Mouse (Mus musculus): ENCODE data around the gene Pknox2. TPM values are rescaled to one million over a fixed set of nuclear protein-coding genes. Genes with fewer than 3 reads are reported as not detected.

Gene Pknox2
- polyA plus RNA-seq, 1 experiment, result 32.2 TPM

- no peaks in the 10 kb centered on the region for H3K4me1 ChIP-seq (ENCODE audit: control insufficient read depth, insufficient read depth, low read length)
- DNase-seq, result no peak
- H3K4me3 ChIP-seq (replicated peaks; ENCODE audit: extremely low read depth, low read depth, low read length), result no peak overlapping the region
- TF ChIP-seq CTCF (IDR thresholded peaks at IDR 0.05; ENCODE audit: insufficient read depth, low read length) (no peak), POLR2A (IDR thresholded peaks at IDR 0.05; ENCODE audit: borderline replicate concordance, extremely low read depth, low read depth, low read length) (no peak)
- 64% methylated on average over 7 of the region's 7 CpGs for WGBS
Measured at GRCm38 (mm10) chr9:37001935-37002535, 145.2 kb downstream of the Pknox2 start.

- WGBS, result 96% methylated on average over 3 of the region's 3 CpGs
- TF ChIP-seq CTCF (IDR thresholded peaks at IDR 0.05; ENCODE audit: insufficient read depth, low read length) (no peak), POLR2A (IDR thresholded peaks at IDR 0.05; ENCODE audit: borderline replicate concordance, extremely low read depth, low read depth, low read length) (no peak)
- Histone ChIP-seq H3K4me3 (replicated peaks; ENCODE audit: extremely low read depth, low read depth, low read length) (no peak overlapping the region), H3K4me1 (ENCODE audit: control insufficient read depth, insufficient read depth, low read length) (no peaks in the 10 kb centered on the region)
- DNase-seq, result no peak
Measured at GRCm38 (mm10) chr9:36999393-36999792, 147.8 kb downstream of the Pknox2 start.

GRCm38 (mm10) chr9:36990626-36991368 lies 156.4 kb downstream of the Pknox2 start:
- Histone ChIP-seq H3K4me3 (replicated peaks; ENCODE audit: extremely low read depth, low read depth, low read length) (no peak overlapping the region), H3K4me1 (ENCODE audit: control insufficient read depth, insufficient read depth, low read length) (no peaks in the 10 kb centered on the region)
- no peak for TF ChIP-seq POLR2A (IDR thresholded peaks at IDR 0.05; ENCODE audit: borderline replicate concordance, extremely low read depth, low read depth, low read length)
- no peak for TF ChIP-seq CTCF (IDR thresholded peaks at IDR 0.05; ENCODE audit: insufficient read depth, low read length)
- 57% methylated on average over 13 of the region's 13 CpGs for WGBS
- no peak for DNase-seq

- WGBS, result 79% methylated on average over 3 of the region's 3 CpGs
- Histone ChIP-seq H3K4me1 (ENCODE audit: control insufficient read depth, insufficient read depth, low read length) (no peaks in the 10 kb centered on the region), H3K4me3 (replicated peaks; ENCODE audit: extremely low read depth, low read depth, low read length) (no peak overlapping the region)
- TF ChIP-seq CTCF (IDR thresholded peaks at IDR 0.05; ENCODE audit: insufficient read depth, low read length) (no peak), POLR2A (IDR thresholded peaks at IDR 0.05; ENCODE audit: borderline replicate concordance, extremely low read depth, low read depth, low read length) (no peak)
- no peak for DNase-seq
Measured at GRCm38 (mm10) chr9:36989991-36990390, 157.2 kb downstream of the Pknox2 start.

- H3K4me1 ChIP-seq (ENCODE audit: control insufficient read depth, insufficient read depth, low read length), result no peaks in the 10 kb centered on the region
- DNase-seq, result no peak
- TF ChIP-seq CTCF (IDR thresholded peaks at IDR 0.05; ENCODE audit: insufficient read depth, low read length) (no peak), POLR2A (IDR thresholded peaks at IDR 0.05; ENCODE audit: borderline replicate concordance, extremely low read depth, low read depth, low read length) (no peak)
- 77% methylated on average over 9 of the region's 9 CpGs for WGBS
- no peak overlapping the region for H3K4me3 ChIP-seq (replicated peaks; ENCODE audit: extremely low read depth, low read depth, low read length)
Measured at GRCm38 (mm10) chr9:36985233-36985632, 162.0 kb downstream of the Pknox2 start.

GRCm38 (mm10) chr9:36976596-36977362 lies 170.4 kb downstream of the Pknox2 start:
- H3K4me3 ChIP-seq (replicated peaks; ENCODE audit: extremely low read depth, low read depth, low read length), result no peak overlapping the region
- no peak for DNase-seq
- H3K4me1 ChIP-seq (ENCODE audit: control insufficient read depth, insufficient read depth, low read length), result no peaks in the 10 kb centered on the region
- TF ChIP-seq POLR2A (IDR thresholded peaks at IDR 0.05; ENCODE audit: borderline replicate concordance, extremely low read depth, low read depth, low read length) (no peak), CTCF (IDR thresholded peaks at IDR 0.05; ENCODE audit: insufficient read depth, low read length) (no peak)
- 53% methylated on average over 11 of the region's 11 CpGs for WGBS

- TF ChIP-seq CTCF (IDR thresholded peaks at IDR 0.05; ENCODE audit: insufficient read depth, low read length) (0 out of 2 replicates have a peak, but pooled peaks have one; percentile 6), POLR2A (IDR thresholded peaks at IDR 0.05; ENCODE audit: borderline replicate concordance, extremely low read depth, low read depth, low read length) (no peak)
- H3K4me3 ChIP-seq (replicated peaks; ENCODE audit: extremely low read depth, low read depth, low read length), result no peak overlapping the region
- no peaks in the 10 kb centered on the region for H3K4me1 ChIP-seq (ENCODE audit: control insufficient read depth, insufficient read depth, low read length)
- 59% methylated on average over 11 of the region's 11 CpGs for WGBS
- no peak for DNase-seq
Measured at GRCm38 (mm10) chr9:36973486-36974227, 173.6 kb downstream of the Pknox2 start.

- no peaks in the 10 kb centered on the region for H3K4me1 ChIP-seq (ENCODE audit: control insufficient read depth, insufficient read depth, low read length)
- no peak overlapping the region for H3K4me3 ChIP-seq (replicated peaks; ENCODE audit: extremely low read depth, low read depth, low read length)
- DNase-seq, result no peak
- TF ChIP-seq CTCF (IDR thresholded peaks at IDR 0.05; ENCODE audit: insufficient read depth, low read length), result no peak
- TF ChIP-seq POLR2A (IDR thresholded peaks at IDR 0.05; ENCODE audit: borderline replicate concordance, extremely low read depth, low read depth, low read length), result no peak
- WGBS, result 46% methylated on average over 3 of the region's 3 CpGs
Measured at GRCm38 (mm10) chr9:36972089-36972488, 175.1 kb downstream of the Pknox2 start.

GRCm38 (mm10) chr9:36971066-36971465 lies 176.1 kb downstream of the Pknox2 start:
- Histone ChIP-seq H3K4me3 (replicated peaks; ENCODE audit: extremely low read depth, low read depth, low read length) (no peak overlapping the region), H3K4me1 (ENCODE audit: control insufficient read depth, insufficient read depth, low read length) (no peaks in the 10 kb centered on the region)
- TF ChIP-seq POLR2A (IDR thresholded peaks at IDR 0.05; ENCODE audit: borderline replicate concordance, extremely low read depth, low read depth, low read length) (no peak), CTCF (IDR thresholded peaks at IDR 0.05; ENCODE audit: insufficient read depth, low read length) (no peak)
- WGBS, result 13% methylated on average over 3 of the region's 3 CpGs
- no peak for DNase-seq

All from lung, adult 2 months (tissue).